Mouse (Mus musculus): Measurements from ENCODE around the gene Scyl2. TPM values are rescaled to one million over a fixed set of nuclear protein-coding genes. Genes with fewer than 3 reads are reported as not detected.

The Scyl2 gene
- polyA plus RNA-seq, 1 experiment: 7.3 TPM

- no peaks in the 10 kb centered on the region for H3K27me3 ChIP-seq (ENCODE audit: control insufficient read depth, insufficient read depth, low read length)
- no peak for DNase-seq (ENCODE audit: low read depth in 1 of 2, low spot score in 2 of 2)
- no peak for TF ChIP-seq CTCF (IDR thresholded peaks at IDR 0.05; ENCODE audit: extremely low read depth, insufficient read depth, insufficient read length, insufficient replicate concordance)
- TF ChIP-seq POLR2A (IDR thresholded peaks at IDR 0.05; ENCODE audit: low read depth, low read length): no peak
- H3K4me1 ChIP-seq (ENCODE audit: control insufficient read depth, insufficient read depth, insufficient read length): no peaks in the 10 kb centered on the region
- 40% methylated on average over 20 of the region's 20 CpGs for whole genome bisulfite sequencing
- no peak overlapping the region for H3K27ac ChIP-seq (ENCODE audit: insufficient read depth, low read length)
- H3K36me3 ChIP-seq (ENCODE audit: control insufficient read depth, insufficient read depth, low read length): no peaks in the 10 kb centered on the region
- H3K4me3 ChIP-seq (ENCODE audit: extremely low read depth, insufficient read depth, insufficient read length): no peak overlapping the region
These were observed 9.3 kb upstream of the Scyl2 start for GRCm38 (mm10) chr10:89695194-89695911.

DNA sequence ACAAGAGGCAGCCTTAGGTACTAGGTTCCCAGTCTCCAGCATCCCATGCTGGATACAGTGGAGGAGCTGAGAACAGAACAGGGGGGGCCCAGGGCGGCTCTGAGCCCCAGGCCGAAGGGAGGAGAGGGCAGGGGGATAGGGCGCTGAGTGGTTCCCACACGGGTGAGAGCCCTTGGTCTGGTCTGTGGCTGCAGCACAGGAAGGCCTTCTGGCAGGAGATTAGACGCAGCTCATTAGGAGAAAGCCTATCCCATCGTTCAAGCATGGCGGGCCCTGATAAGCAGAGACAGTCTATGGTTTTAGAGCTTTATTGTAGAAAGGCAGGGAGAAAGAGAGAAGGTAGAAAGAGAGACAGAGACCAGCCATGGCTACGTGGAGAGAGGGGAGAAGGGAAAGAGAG, 3.9 kb upstream of the Scyl2 start:
- WGBS: 72% methylated on average over 8 of the region's 8 CpGs
- H3K4me3 ChIP-seq (ENCODE audit: extremely low read depth, insufficient read depth, insufficient read length): no peak overlapping the region
- DNase-seq (ENCODE audit: low read depth in 1 of 2, low spot score in 2 of 2): no peak

DNA sequence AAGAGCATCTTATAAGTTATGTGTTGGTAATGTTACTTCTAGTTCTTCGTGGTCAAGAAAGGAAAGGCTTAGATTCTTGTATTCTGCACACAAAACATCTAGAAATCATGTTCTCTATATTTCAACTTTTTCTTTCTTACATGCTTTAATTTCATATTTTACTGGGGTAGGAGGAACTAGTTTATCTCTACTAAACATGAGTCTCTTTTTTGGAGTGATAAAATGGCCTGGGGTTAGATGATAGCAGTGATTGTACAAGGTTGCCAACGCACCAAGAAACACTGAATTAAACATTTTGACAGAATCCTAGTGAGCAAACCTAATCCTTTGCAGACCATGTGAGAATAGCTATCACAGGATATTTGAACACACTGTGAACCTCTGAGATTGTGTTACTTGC, 1.4 kb upstream of the Scyl2 start:
- no peak for TF ChIP-seq POLR2A (IDR thresholded peaks at IDR 0.05; ENCODE audit: low read depth, low read length)
- no peak for TF ChIP-seq CTCF (IDR thresholded peaks at IDR 0.05; ENCODE audit: extremely low read depth, insufficient read depth, insufficient read length, insufficient replicate concordance)
- Histone ChIP-seq H3K4me3 (ENCODE audit: extremely low read depth, insufficient read depth, insufficient read length) (no peak overlapping the region), H3K27ac (ENCODE audit: insufficient read depth, low read length) (no peak overlapping the region), H3K36me3 (ENCODE audit: control insufficient read depth, insufficient read depth, low read length) (no peaks in the 10 kb centered on the region), H3K4me1 (ENCODE audit: control insufficient read depth, insufficient read depth, insufficient read length) (peaks cover 3% of the 10 kb centered on the region; the same call in 1 of the 2 replicates), H3K27me3 (ENCODE audit: control insufficient read depth, insufficient read depth, low read length) (no peaks in the 10 kb centered on the region)
- DNase-seq (ENCODE audit: low read depth in 1 of 2, low spot score in 2 of 2): no peak
- WGBS: 60% methylated on average over 2 of the region's 2 CpGs

More for the DNA sequence above, 3.9 kb upstream of the Scyl2 start:
- H3K27ac ChIP-seq (ENCODE audit: insufficient read depth, low read length): no peak overlapping the region
- no peaks in the 10 kb centered on the region for H3K36me3 ChIP-seq (ENCODE audit: control insufficient read depth, insufficient read depth, low read length)
- no peaks in the 10 kb centered on the region for H3K27me3 ChIP-seq (ENCODE audit: control insufficient read depth, insufficient read depth, low read length)
- peaks cover 1% of the 10 kb centered on the region; the same call in 1 of the 2 replicates for H3K4me1 ChIP-seq (ENCODE audit: control insufficient read depth, insufficient read depth, insufficient read length)
- TF ChIP-seq CTCF (IDR thresholded peaks at IDR 0.05; ENCODE audit: extremely low read depth, insufficient read depth, insufficient read length, insufficient replicate concordance) (no peak), POLR2A (IDR thresholded peaks at IDR 0.05; ENCODE audit: low read depth, low read length) (no peak)

DNA sequence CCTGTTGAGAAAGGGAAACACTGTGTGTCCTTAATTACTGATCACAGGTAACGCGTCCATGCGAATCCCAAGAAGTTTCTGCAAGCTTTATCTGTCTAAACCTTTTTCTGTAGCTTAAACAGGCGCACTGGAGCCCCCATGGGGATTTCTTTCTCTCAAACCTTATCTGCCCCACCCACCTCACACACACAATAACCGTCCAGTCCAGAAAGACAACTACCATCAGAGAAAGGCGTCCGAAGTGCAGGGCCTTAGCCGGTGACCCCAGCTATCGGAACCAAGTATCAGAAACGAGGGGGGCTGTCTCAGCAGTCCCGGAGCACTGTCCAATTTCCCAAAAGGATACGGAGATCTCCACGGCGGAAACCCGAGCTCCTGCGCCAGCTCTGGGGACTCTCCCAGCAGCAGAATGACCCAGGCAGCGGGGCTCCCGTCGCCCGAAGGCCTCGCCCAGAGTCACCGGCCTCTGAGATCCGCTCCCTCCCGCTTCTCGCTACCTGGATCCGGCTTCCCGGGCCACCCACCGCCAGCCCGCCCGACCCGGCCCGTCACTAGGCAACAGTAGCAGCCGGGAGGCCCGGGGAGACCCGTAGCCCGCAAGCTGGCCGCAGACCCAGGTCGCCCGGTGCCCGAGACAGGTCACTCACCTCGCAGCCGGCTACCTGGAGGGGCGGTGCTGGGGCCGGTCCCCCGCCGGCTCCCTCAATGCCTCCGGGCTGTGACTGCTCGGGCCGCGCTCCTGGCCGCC, 520 bp downstream of the Scyl2 start:
- Histone ChIP-seq H3K4me3 (ENCODE audit: extremely low read depth, insufficient read depth, insufficient read length) (peak overlapping the region; percentile 69), H3K27me3 (ENCODE audit: control insufficient read depth, insufficient read depth, low read length) (no peaks in the 10 kb centered on the region), H3K27ac (ENCODE audit: insufficient read depth, low read length) (peak overlapping the region; percentile 31; the same call in 1 of the 2 replicates), H3K36me3 (ENCODE audit: control insufficient read depth, insufficient read depth, low read length) (no peaks in the 10 kb centered on the region), H3K4me1 (ENCODE audit: control insufficient read depth, insufficient read depth, insufficient read length) (peaks cover 3% of the 10 kb centered on the region; the same call in 1 of the 2 replicates)
- 3% methylated on average over 51 of the region's 51 CpGs for WGBS
- TF ChIP-seq POLR2A (IDR thresholded peaks at IDR 0.05; ENCODE audit: low read depth, low read length) (no peak), CTCF (IDR thresholded peaks at IDR 0.05; ENCODE audit: extremely low read depth, insufficient read depth, insufficient read length, insufficient replicate concordance) (no peak)
- DNase-seq (ENCODE audit: low read depth in 1 of 2, low spot score in 2 of 2): peak in 1 of 2 experiments; percentile 30

DNA sequence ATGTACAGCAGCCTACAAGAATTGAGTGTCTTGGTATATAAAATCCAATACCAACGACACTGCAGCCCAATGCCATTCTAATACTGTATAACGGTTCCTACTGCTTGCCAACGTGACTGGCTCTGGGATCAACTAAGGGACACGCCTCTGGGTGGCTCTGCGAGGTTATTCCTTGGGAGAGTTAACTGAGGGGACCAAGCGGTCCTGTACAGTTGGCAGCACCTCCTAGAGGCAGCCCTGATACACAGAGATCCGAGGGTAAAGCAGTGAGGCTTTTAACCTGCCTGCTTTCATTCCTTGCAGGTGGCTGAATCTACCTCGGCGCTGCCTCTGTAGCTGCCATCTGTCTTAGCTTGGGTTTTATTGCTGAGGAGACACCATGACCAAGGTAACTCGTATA, 3.1 kb downstream of the Scyl2 start:
- no peak for DNase-seq (ENCODE audit: low read depth in 1 of 2, low spot score in 2 of 2)
- no peak for TF ChIP-seq POLR2A (IDR thresholded peaks at IDR 0.05; ENCODE audit: low read depth, low read length)
- TF ChIP-seq CTCF (IDR thresholded peaks at IDR 0.05; ENCODE audit: extremely low read depth, insufficient read depth, insufficient read length, insufficient replicate concordance): no peak
- Histone ChIP-seq H3K4me3 (ENCODE audit: extremely low read depth, insufficient read depth, insufficient read length) (no peak overlapping the region), H3K27ac (ENCODE audit: insufficient read depth, low read length) (no peak overlapping the region), H3K36me3 (ENCODE audit: control insufficient read depth, insufficient read depth, low read length) (no peaks in the 10 kb centered on the region), H3K4me1 (ENCODE audit: control insufficient read depth, insufficient read depth, insufficient read length) (peaks cover 3% of the 10 kb centered on the region; the same call in 1 of the 2 replicates), H3K27me3 (ENCODE audit: control insufficient read depth, insufficient read depth, low read length) (no peaks in the 10 kb centered on the region)
- 93% methylated on average over 10 of the region's 10 CpGs for WGBS

- no peaks in the 10 kb centered on the region for H3K36me3 ChIP-seq (ENCODE audit: control insufficient read depth, insufficient read depth, low read length)
- TF ChIP-seq CTCF (IDR thresholded peaks at IDR 0.05; ENCODE audit: extremely low read depth, insufficient read depth, insufficient read length, insufficient replicate concordance) (no peak), POLR2A (IDR thresholded peaks at IDR 0.05; ENCODE audit: low read depth, low read length) (no peak)
- H3K4me3 ChIP-seq (ENCODE audit: extremely low read depth, insufficient read depth, insufficient read length): no peak overlapping the region
- peaks cover 3% of the 10 kb centered on the region; the same call in 1 of the 2 replicates for H3K4me1 ChIP-seq (ENCODE audit: control insufficient read depth, insufficient read depth, insufficient read length)
- no peak overlapping the region for H3K27ac ChIP-seq (ENCODE audit: insufficient read depth, low read length)
- H3K27me3 ChIP-seq (ENCODE audit: control insufficient read depth, insufficient read depth, low read length): no peaks in the 10 kb centered on the region
- 83% methylated on average over 1 of the region's 1 CpGs for WGBS
- DNase-seq (ENCODE audit: low read depth in 1 of 2, low spot score in 2 of 2): no peak
These were observed 3.9 kb downstream of the Scyl2 start for GRCm38 (mm10) chr10:89682157-89682556.
